Mouse (Mus musculus): ENCODE data around the gene Olfr324.

DNA sequence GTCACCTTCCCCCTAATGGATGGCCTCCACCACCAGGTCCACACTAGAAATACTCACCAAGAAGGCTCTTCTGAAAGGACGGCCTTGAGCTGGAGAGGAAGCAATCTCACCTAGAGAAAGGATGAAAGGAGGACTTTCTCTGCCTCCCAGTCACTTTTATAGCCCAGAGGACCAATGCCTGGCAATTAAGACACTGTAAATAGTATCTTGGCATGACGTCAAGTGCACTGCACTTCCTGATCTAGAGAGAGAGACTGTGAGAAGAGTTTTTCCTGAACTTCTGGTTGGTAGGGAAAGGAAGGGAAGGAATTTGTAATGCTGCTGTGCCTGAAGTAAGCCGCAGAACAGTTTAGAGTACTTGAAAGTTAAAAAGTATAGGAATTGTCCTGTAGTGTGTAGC, 18.4 kb downstream of the Olfr324 start:
- no peak for TF ChIP-seq ZC3H11A (IDR thresholded peaks at IDR 0.05; ENCODE audit: borderline replicate concordance, low read depth, low read length)
- TF ChIP-seq MAFK (IDR thresholded peaks at IDR 0.05; ENCODE audit: insufficient read depth, low read depth, low read length): no peak
- TF ChIP-seq CHD2 (IDR thresholded peaks at IDR 0.05; ENCODE audit: low read depth, low read length): no peak
